Mouse (Mus musculus) spleen, embryonic (tissue): ENCODE data around the gene Nsfl1c.

ENCODE experiments used
- CTCF ChIA-PET: fragments of 350-600 bp; sonication (Branson Sonifier 250); formaldehyde crosslinking; loops from one replicate; lab custom pipeline; 2022; lab: Charles Lee

Nsfl1c gene

DNA sequence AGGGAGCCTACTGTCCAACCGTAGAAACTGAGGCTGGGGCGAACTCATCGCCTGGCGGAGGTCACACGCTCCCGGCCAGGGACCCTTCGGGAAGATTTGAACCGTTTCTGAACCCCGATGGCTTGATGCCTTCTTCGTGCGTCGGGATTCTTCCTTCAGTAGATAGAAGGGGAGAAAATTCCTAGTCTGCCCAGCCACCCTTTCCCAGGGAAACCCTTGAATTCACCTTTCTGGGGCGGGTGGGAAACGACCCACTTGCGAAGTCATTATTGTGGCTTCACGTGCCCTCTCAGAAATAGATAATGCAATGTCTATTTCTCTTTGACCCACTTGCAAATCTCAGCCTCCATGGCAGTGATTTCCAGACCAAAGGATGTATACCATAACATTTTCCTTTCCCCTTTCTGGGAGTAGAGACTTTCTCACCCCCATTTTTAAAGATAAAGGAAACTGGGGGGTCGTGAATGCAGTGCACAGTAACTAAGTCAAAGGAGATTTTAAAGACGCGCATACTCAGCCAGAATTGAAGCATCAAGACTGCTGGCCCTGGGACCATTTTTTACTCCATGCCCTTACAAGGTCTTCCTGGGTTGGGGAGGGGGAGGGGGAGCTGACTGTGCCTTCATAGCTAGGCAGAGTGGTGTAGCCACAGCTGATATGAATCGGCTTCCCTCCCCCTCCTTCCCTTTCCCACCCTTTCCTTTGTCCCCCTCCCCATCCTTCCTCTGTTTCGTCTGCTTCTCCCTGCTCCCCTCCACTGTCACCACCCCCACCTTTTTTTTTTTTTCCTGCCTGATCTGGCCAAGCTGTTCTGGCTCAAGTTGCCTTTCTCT, 49.3 kb downstream of the Nsfl1c start:
- CTCF ChIA-PET = interaction anchor here (0.6 kb wide), 1 partner anchor 542 kb away, joined by 3 read pairs; no protein-coding TSS in a partner anchor

- CTCF ChIA-PET = no interaction called here
Observed at GRCm38 (mm10) chr2:151544673-151545072, 50.7 kb downstream of the Nsfl1c start.

GRCm38 (mm10) chr2:151546571-151546970, 52.6 kb downstream of the Nsfl1c start:
- CTCF ChIA-PET = no interaction called here

GRCm38 (mm10) chr2:151549615-151550121, 55.7 kb downstream of the Nsfl1c start:
- CTCF ChIA-PET = no interaction called here
